Mouse (Mus musculus) gastrocnemius, postnatal 36 days (tissue): ENCODE measurements around the gene Cdc42. TPM values are rescaled to one million over a fixed set of nuclear protein-coding genes. Genes with fewer than 3 reads are reported as not detected.
A peak's percentile ranks its signal among the peaks of the same experiment; 100 is the strongest.

ENCODE experiments used
- DNase-seq, 2 experiments: peaks; one replicate each; pipeline ENCODE4 v3.0.0; 2022
- intact Hi-C: fragments of 180-260 bp; cut with DNase I; formaldehyde crosslinking; loops from one replicate; pipeline ENCODE4 v1.15.1; 2025
- long read RNA-seq, 2 experiments: library from polyadenylated mRNA; stranded (forward); transcript quantifications; one replicate each; pipeline ENCODE4 v2.0.0; 2021
- total RNA-seq, 2 experiments: library from RNA; stranded (reverse); gene quantifications; 2 replicates each; pipeline ENCODE4 v1.2.3; 2021

The Cdc42 gene
- total RNA-seq = 100 to 1,000 TPM; 158 to 176 TPM
- long read RNA-seq, experiment 1, transcript Cdc42-202 (6 exons, 2,108 nt) = major isoform, 63 of 202 reads
- long read RNA-seq, experiment 1, transcript Cdc42-201 (6 exons, 1,448 nt) = minor isoform, 13 of 202 reads
- long read RNA-seq, experiment 1, partial matches to known transcripts = 47 of 202 reads
- long read RNA-seq, experiment 1, other reads (novel, unspliced or antisense) = 79 of 202 reads
- long read RNA-seq, experiment 2, transcript Cdc42-201 (6 exons, 1,448 nt) = minor isoform, 12 of 276 reads
- long read RNA-seq, experiment 2, transcript Cdc42-202 (6 exons, 2,108 nt) = major isoform, 89 of 276 reads
- long read RNA-seq, experiment 2, partial matches to known transcripts = 64 of 276 reads
- long read RNA-seq, experiment 2, other reads (novel, unspliced or antisense) = 111 of 276 reads

- intact Hi-C loops = no loop called here
- peak; percentile 98 to 99 for DNase-seq
These were observed at the start of gene Cdc42 for GRCm38 (mm10) chr4:137357517-137358254. Cdc42 (minus strand) TSS chr4:137357720.

GRCm38 (mm10) chr4:137405571-137405970, 48.1 kb upstream of the Cdc42 start:
- intact Hi-C loops = no loop called here
- no peak for DNase-seq

- intact Hi-C loops = no loop called here
- DNase-seq = peak; percentile 47 to 49
These were observed 39.4 kb upstream of the Cdc42 start for GRCm38 (mm10) chr4:137396641-137397525.

- peak in 1 of 2 experiments; percentile 45 for DNase-seq
- intact Hi-C loops = loop anchor here (5.0 kb wide), 1 partner anchor 81 kb away; no protein-coding TSS in a partner anchor
These were observed 36.0 kb upstream of the Cdc42 start for GRCm38 (mm10) chr4:137393378-137394135.

GRCm38 (mm10) chr4:137392874-137393273, 35.4 kb upstream of the Cdc42 start:
- no peak for DNase-seq
- intact Hi-C loops = loop anchor here (5.0 kb wide), 1 partner anchor 81 kb away; no protein-coding TSS in a partner anchor

- intact Hi-C loops = loop anchor here (5.0 kb wide), 1 partner anchor 79 kb away; no protein-coding TSS in a partner anchor
These were observed 33.8 kb upstream of the Cdc42 start for GRCm38 (mm10) chr4:137391287-137391686.

GRCm38 (mm10) chr4:137390196-137390595, 32.7 kb upstream of the Cdc42 start:
- DNase-seq = no peak
- intact Hi-C loops = loop anchor here (5.0 kb wide), 1 partner anchor 78 kb away; no protein-coding TSS in a partner anchor

More at GRCm38 (mm10) chr4:137391287-137391686, 33.8 kb upstream of the Cdc42 start:
- DNase-seq = no peak

GRCm38 (mm10) chr4:137388983-137389382, 31.5 kb upstream of the Cdc42 start:
- no peak for DNase-seq
- intact Hi-C loops = no loop called here

GRCm38 (mm10) chr4:137388059-137388794, 30.7 kb upstream of the Cdc42 start:
- DNase-seq = peak; percentile 77 to 89
- intact Hi-C loops = no loop called here

GRCm38 (mm10) chr4:137387482-137388058, 30.1 kb upstream of the Cdc42 start:
- intact Hi-C loops = no loop called here
- DNase-seq = no peak

GRCm38 (mm10) chr4:137380702-137381605, 23.4 kb upstream of the Cdc42 start:
- no peak for DNase-seq
- intact Hi-C loops = no loop called here

- intact Hi-C loops = loop anchor here (5.0 kb wide), 1 partner anchor 67 kb away; no protein-coding TSS in a partner anchor
- no peak for DNase-seq
These were observed 22.3 kb upstream of the Cdc42 start for GRCm38 (mm10) chr4:137379713-137380255.

- intact Hi-C loops = loop anchor here (5.0 kb wide), 1 partner anchor 67 kb away; no protein-coding TSS in a partner anchor
- no peak for DNase-seq
These were observed 21.6 kb upstream of the Cdc42 start for GRCm38 (mm10) chr4:137379085-137379484.

- intact Hi-C loops = loop anchor here (5.0 kb wide), 1 partner anchor 65 kb away; no protein-coding TSS in a partner anchor
- no peak for DNase-seq
These were observed 20.2 kb upstream of the Cdc42 start for GRCm38 (mm10) chr4:137377526-137378304.

- DNase-seq = no peak
- intact Hi-C loops = loop anchor here (5.0 kb wide), 1 partner anchor 64 kb away; no protein-coding TSS in a partner anchor
These were observed 19.3 kb upstream of the Cdc42 start for GRCm38 (mm10) chr4:137376778-137377177.
